Mouse (Mus musculus): ENCODE data around the gene Pafah1b1. TPM values are rescaled to one million over a fixed set of nuclear protein-coding genes. Genes with fewer than 3 reads are reported as not detected.

Gene Pafah1b1
- polyA plus RNA-seq (2015; fragmentation: Nextera tagmentation; extraction: Ambion mirVana): 51.4 and 53.0 TPM in 2 replicates

DNA sequence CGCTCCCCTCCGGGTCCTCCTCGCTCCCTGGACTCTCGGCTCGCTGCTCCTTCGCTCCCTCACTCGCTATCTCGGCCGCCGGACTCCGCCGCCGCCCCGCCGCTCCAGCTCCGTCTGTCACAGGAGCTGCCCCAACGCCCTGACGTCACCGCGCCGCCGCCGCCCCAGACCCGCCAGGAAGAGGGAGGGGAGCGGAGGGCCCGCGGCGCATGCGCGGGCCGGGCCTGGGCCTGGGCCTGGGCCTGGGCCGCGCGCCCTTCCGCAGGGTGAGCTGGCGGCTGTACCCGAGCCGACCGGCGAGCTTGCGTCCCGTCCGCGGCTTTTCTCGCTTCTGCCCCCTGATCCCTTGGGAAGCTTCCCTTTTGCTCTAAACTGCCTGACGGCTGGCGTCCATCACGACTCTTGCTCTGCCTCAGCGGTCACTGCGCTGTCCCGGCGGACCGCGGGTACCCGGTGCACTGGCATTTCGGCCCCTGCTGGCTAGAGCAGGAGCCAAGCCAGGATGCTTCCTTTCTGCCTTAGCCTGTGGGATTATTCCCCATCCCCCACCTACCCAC is at the start of gene Pafah1b1:
Gene Pafah1b1 (minus strand): TSS at position 436 of the 557 bp plus-strand sequence.
- Histone ChIP-seq H3K9ac (ENCODE audit: low read depth, low read length) (peak within 1 kb of the TSS; percentile 84), H3K4me3 (replicated peaks; ENCODE audit: low read depth, low read length) (peak within 1 kb of the TSS; percentile 79), H3K4me1 (replicated peaks; ENCODE audit: insufficient read depth, low read length) (0 out of 2 replicates have a peak, but pooled peaks cover 8% of the 10 kb centered on the region), H3K27me3 (ENCODE audit: insufficient read depth, low read length) (no peaks in the 10 kb centered on the region), H3K4me2 (ENCODE audit: low read length) (peak within 1 kb of the TSS; percentile 58), H3K36me3 (ENCODE audit: insufficient read depth, low read length) (no peaks in the 10 kb centered on the region), H3K9me3 (replicated peaks; ENCODE audit: low read length) (no peaks in the 10 kb centered on the region), H3K27ac (peak within 1 kb of the TSS; percentile 99)
- DNase-seq (ENCODE audit: low spot score): peak; percentile 97
- ATAC-seq (replicated peaks; ENCODE audit: low FRiP score, low read depth): peak; percentile 98
- 0% methylated on average over 33 of the region's 56 CpGs for WGBS
- TF ChIP-seq CTCF (IDR thresholded peaks at IDR 0.05; ENCODE audit: low read depth): peak; percentile 46; the same call in 1 of the 2 replicates

GRCm38 (mm10) chr11:74772386-74772785 is 47.9 kb upstream of the Pafah1b1 start:
- Histone ChIP-seq H3K4me3 (replicated peaks; ENCODE audit: low read depth, low read length) (no peak overlapping the region), H3K9me3 (replicated peaks; ENCODE audit: low read length) (no peaks in the 10 kb centered on the region), H3K4me1 (replicated peaks; ENCODE audit: insufficient read depth, low read length) (no peaks in the 10 kb centered on the region), H3K36me3 (ENCODE audit: insufficient read depth, low read length) (peaks cover 28% of the 10 kb centered on the region; the same call in 1 of the 2 replicates), H3K9ac (ENCODE audit: low read depth, low read length) (no peak overlapping the region), H3K4me2 (ENCODE audit: low read length) (no peak overlapping the region), H3K27ac (no peak overlapping the region), H3K27me3 (ENCODE audit: insufficient read depth, low read length) (no peaks in the 10 kb centered on the region)
- WGBS: 91% methylated on average over 2 of the region's 2 CpGs
- ATAC-seq (replicated peaks; ENCODE audit: low FRiP score, low read depth) (no peak), DNase-seq (ENCODE audit: low spot score) (no peak)
- TF ChIP-seq CTCF (IDR thresholded peaks at IDR 0.05; ENCODE audit: low read depth): no peak

GRCm38 (mm10) chr11:74771650-74772049 is 47.2 kb upstream of the Pafah1b1 start:
- H3K4me3 ChIP-seq (replicated peaks; ENCODE audit: low read depth, low read length): peak overlapping the region; percentile 70
- no peak overlapping the region for H3K27ac ChIP-seq
- no peaks in the 10 kb centered on the region for H3K27me3 ChIP-seq (ENCODE audit: insufficient read depth, low read length)
- TF ChIP-seq CTCF (IDR thresholded peaks at IDR 0.05; ENCODE audit: low read depth): no peak
- no peak for ATAC-seq (replicated peaks; ENCODE audit: low FRiP score, low read depth)
- H3K9me3 ChIP-seq (replicated peaks; ENCODE audit: low read length): no peaks in the 10 kb centered on the region
- H3K9ac ChIP-seq (ENCODE audit: low read depth, low read length): no peak overlapping the region
- WGBS: 74% methylated on average over 4 of the region's 4 CpGs
- no peaks in the 10 kb centered on the region for H3K4me1 ChIP-seq (replicated peaks; ENCODE audit: insufficient read depth, low read length)
- peaks cover 23% of the 10 kb centered on the region; the same call in 1 of the 2 replicates for H3K36me3 ChIP-seq (ENCODE audit: insufficient read depth, low read length)
- DNase-seq (ENCODE audit: low spot score): no peak
- H3K4me2 ChIP-seq (ENCODE audit: low read length): peak overlapping the region; percentile 73

- TF ChIP-seq CTCF (IDR thresholded peaks at IDR 0.05; ENCODE audit: low read depth): no peak
- 14% methylated on average over 8 of the region's 8 CpGs for WGBS
- DNase-seq (ENCODE audit: low spot score) (no peak), ATAC-seq (replicated peaks; ENCODE audit: low FRiP score, low read depth) (no peak)
- Histone ChIP-seq H3K4me1 (replicated peaks; ENCODE audit: insufficient read depth, low read length) (no peaks in the 10 kb centered on the region), H3K9ac (ENCODE audit: low read depth, low read length) (peak overlapping the region; percentile 83), H3K27me3 (ENCODE audit: insufficient read depth, low read length) (no peaks in the 10 kb centered on the region), H3K27ac (peak overlapping the region; percentile 90), H3K4me3 (replicated peaks; ENCODE audit: low read depth, low read length) (peak overlapping the region; percentile 70), H3K36me3 (ENCODE audit: insufficient read depth, low read length) (peaks cover 21% of the 10 kb centered on the region; the same call in 1 of the 2 replicates), H3K9me3 (replicated peaks; ENCODE audit: low read length) (no peaks in the 10 kb centered on the region), H3K4me2 (ENCODE audit: low read length) (peak overlapping the region; percentile 73)
Observed at GRCm38 (mm10) chr11:74771234-74771633, 46.8 kb upstream of the Pafah1b1 start.

GRCm38 (mm10) chr11:74770595-74771207 is 46.2 kb upstream of the Pafah1b1 start, which contains the start of gene Mettl16:
Gene Mettl16 (plus strand): TSS chr11:74770830.
- peak; percentile 97 for ATAC-seq (replicated peaks; ENCODE audit: low FRiP score, low read depth)
- DNase-seq (ENCODE audit: low spot score): peak; percentile 100
- no peaks in the 10 kb centered on the region for H3K4me1 ChIP-seq (replicated peaks; ENCODE audit: insufficient read depth, low read length)
- peak within 1 kb of the TSS; percentile 73 for H3K4me2 ChIP-seq (ENCODE audit: low read length)
- peaks cover 17% of the 10 kb centered on the region; the same call in 1 of the 2 replicates for H3K36me3 ChIP-seq (ENCODE audit: insufficient read depth, low read length)
- WGBS: under 1% methylated on average over 43 of the region's 43 CpGs
- no peaks in the 10 kb centered on the region for H3K27me3 ChIP-seq (ENCODE audit: insufficient read depth, low read length)
- H3K27ac ChIP-seq: peak within 1 kb of the TSS; percentile 90
- H3K9me3 ChIP-seq (replicated peaks; ENCODE audit: low read length): no peaks in the 10 kb centered on the region
- H3K9ac ChIP-seq (ENCODE audit: low read depth, low read length): peak within 1 kb of the TSS; percentile 83
- TF ChIP-seq CTCF (IDR thresholded peaks at IDR 0.05; ENCODE audit: low read depth): no peak
- H3K4me3 ChIP-seq (replicated peaks; ENCODE audit: low read depth, low read length): peak within 1 kb of the TSS; percentile 70

GRCm38 (mm10) chr11:74770037-74770436 is 45.6 kb upstream of the Pafah1b1 start:
- no peak for TF ChIP-seq CTCF (IDR thresholded peaks at IDR 0.05; ENCODE audit: low read depth)
- peaks cover 13% of the 10 kb centered on the region; the same call in 1 of the 2 replicates for H3K36me3 ChIP-seq (ENCODE audit: insufficient read depth, low read length)
- peak overlapping the region; percentile 41; the same call in 1 of the 2 replicates for H3K9ac ChIP-seq (ENCODE audit: low read depth, low read length)
- no peak for ATAC-seq (replicated peaks; ENCODE audit: low FRiP score, low read depth)
- 82% methylated on average over 9 of the region's 9 CpGs for WGBS
- no peaks in the 10 kb centered on the region for H3K4me1 ChIP-seq (replicated peaks; ENCODE audit: insufficient read depth, low read length)
- H3K4me3 ChIP-seq (replicated peaks; ENCODE audit: low read depth, low read length): peak overlapping the region; percentile 70
- DNase-seq (ENCODE audit: low spot score): no peak
- no peaks in the 10 kb centered on the region for H3K27me3 ChIP-seq (ENCODE audit: insufficient read depth, low read length)
- H3K4me2 ChIP-seq (ENCODE audit: low read length): peak overlapping the region; percentile 73
- no peaks in the 10 kb centered on the region for H3K9me3 ChIP-seq (replicated peaks; ENCODE audit: low read length)
- H3K27ac ChIP-seq: peak overlapping the region; percentile 90
